Mouse (Mus musculus) right cerebral cortex, postnatal 36 days (tissue): ENCODE data around the gene Omt2a.
"Not testable (repeated sequence)": the region's sequence is repeated elsewhere in the genome, so short reads cannot be mapped to it uniquely, and the experiment has no call there.

Source experiments
- DNase-seq, 2 experiments: peaks; one replicate each; pipeline ENCODE4 v3.0.0; 2022; ENCODE audit warnings: low spot score in 2 of 2, mixed read lengths in 1 of 2

Gene Omt2a

GRCm38 (mm10) chr9:78314696-78315095 is at the start of gene Omt2a:
TSS of gene Omt2a (minus strand) at chr9:78314796.
- no peak for DNase-seq

DNA sequence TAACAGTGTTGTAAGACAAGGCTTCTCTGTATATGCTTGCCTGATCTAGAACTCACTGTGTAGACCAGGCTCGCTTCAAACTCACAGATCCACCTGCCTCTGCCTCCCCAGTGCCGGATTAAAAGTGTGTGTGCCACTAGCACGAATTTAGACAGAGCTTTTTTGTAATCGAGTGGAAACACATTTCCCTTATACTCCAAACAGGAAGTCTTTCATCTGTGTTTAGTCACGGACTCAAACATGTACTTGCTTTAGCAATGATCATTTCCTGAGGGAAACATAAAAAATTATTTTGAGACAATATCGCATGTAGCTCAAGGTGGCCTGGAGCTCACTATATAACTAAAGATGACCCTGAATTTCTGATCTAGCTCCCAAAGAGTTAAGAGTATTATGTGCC is 48.8 kb upstream of the Omt2a start:
- DNase-seq: no peak

GRCm38 (mm10) chr9:78360484-78360872 is 45.9 kb upstream of the Omt2a start:
- no peak for DNase-seq

- no peak for DNase-seq
These were observed 45.3 kb upstream of the Omt2a start for GRCm38 (mm10) chr9:78359750-78360483.

DNA sequence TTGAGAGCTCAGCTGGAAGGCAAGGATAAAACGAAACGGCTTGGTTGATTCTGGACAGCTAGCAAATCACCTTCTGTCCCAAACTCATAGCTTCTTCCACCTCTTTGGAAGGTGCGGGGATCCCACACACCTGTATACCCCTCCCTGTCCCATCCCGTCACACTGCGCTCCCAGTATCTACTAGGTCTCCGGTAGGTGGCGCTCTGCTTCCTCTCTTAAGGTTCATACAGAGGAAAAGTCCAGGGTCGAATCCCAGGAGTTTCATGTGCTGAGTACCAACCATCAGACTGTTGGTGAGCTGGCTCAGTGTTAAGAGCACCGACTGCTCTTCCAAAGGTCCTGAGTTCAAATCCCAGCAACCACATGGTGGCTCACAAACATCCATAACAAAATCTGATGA is 43.5 kb upstream of the Omt2a start:
- DNase-seq: peak; percentile 5 to 18

DNA sequence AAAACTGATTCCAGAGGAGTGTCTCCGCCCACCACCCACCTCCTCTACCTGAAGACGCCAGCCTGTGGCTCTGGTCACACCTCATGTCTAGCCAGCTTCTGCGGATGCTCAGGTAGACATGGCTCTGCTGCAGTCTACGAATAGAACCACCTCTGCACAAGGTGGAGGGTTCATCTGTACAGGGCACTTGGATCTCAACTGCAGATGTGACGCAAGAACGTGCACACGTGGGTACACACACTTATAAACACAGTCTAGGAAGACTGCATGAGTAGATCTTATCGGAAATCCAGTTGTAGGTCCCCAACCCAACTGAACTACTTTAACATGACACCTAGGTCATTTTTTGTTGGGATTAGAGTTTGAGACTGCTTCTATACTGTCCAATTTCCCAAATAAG is 41.0 kb upstream of the Omt2a start, which contains the start of gene Gsta2:
TSS of gene Gsta2 (minus strand) at position 178 of the 400 bp plus-strand sequence.
- no peak for DNase-seq

GRCm38 (mm10) chr9:78354665-78355578 is 40.3 kb upstream of the Omt2a start:
- DNase-seq: no peak

DNA sequence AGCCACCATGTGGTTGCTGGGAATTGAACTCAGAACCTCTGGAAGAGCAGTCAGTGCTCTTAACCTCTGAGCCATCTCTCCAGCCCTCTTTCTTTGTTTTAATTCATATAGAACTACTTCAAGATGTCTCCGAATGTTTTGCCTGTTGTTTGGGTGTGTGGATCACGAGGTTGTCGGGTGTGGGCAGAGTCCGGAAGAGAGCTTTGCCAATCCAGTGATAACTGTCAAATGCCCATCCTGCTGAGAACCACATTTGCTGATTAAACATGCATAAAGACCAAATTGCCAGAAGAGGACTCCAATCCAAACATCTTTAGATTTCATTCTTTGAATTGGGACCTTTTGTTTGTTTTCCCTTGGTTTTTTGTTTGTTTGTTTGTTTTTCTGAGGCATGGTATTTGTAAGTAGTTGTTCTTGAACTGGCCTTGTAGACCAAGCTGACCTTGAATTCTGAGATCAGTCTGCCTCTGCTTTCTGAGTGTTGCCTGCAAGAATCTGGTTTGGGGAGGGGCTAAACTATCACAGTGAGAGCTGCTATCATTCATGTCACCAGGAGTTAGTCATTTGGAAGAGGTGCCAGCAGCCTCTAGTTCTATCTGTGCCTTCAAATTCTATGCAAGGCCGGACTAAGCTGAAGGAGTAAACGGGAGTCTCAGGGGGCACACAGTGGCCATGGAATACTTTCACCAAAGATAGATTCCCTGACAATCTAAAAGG is 37.1 kb upstream of the Omt2a start:
- no peak for DNase-seq

- DNase-seq: not testable (repeated sequence)
These were observed 35.4 kb upstream of the Omt2a start for GRCm38 (mm10) chr9:78350007-78350406.

DNA sequence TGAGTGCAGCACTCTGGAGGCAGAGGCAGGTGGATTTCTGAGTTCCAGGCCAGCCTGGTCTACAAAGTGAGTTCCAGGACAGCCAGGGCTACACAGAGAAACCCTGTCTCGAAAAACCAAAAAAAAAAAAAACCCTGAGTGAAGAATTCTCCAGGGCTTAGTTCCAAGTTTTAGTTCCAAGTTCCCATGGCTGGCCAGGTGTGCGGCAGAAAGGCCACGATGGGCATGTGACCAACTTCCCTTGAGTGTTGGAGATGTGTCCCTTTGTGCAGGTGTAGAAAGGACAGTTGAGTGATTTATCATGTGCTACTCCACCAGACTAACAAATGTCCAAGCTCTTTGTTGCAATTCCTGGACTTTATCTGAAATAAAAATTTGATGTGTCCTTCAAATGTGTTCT is 34.5 kb upstream of the Omt2a start:
- DNase-seq: not testable (repeated sequence)

DNA sequence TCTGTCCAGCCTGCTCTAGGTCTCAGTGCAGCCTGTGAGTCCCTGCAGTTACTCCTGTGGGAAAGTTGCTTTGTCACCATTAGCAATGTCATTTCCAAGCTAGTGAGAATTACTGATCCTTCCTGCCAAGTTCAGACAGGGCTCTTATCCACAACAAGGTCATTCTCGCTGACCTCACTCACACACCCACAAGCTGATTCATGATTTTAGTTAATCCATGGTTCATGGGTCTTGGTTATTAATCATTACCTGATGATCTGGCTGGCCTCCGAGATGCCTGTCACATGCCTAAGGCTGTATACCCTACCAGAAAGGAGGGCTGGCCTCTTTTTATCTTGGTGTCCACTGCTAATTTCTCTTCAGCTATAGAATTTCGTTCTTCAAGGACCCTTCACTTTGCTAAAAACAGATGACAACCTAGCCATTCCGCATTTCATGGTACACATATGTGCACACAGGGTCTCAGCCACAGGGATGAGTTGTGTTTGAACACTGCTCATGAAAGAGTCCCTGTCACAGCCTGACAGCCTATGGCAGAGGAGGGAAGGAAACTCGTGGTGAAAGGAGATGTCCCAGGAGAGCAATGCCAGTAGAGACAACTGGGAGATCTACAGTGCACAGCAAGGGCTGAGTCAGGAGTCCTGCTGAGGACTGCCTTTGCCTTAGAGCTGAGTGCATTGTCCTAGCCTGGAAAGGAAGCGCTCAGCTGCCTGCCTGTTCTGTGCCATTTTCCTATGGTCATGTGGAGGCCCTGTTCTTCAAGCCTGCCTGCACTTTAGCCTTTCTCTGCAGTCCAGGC is 33.8 kb upstream of the Omt2a start:
- DNase-seq: not testable (repeated sequence)

GRCm38 (mm10) chr9:78347004-78347403 is 32.4 kb upstream of the Omt2a start:
- no peak for DNase-seq

DNA sequence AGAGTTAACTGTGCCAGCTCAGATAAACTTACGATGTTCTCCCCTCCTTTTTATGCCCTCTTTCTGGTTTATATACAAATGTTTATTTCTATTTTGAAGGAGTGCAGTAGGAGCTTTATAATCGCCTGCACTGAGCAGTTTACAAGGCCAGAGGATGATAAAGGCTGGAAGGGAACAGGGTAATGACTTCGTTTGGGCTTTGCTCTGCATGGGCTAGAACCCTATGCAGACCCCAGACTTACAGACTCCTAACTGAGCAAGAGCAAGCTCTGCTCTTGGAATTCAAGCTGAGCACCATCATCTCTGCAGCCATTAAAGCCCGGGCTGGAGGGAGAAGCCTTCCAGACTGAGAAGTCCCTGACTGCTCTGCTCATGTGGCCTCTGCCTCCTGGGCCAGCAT is 30.6 kb upstream of the Omt2a start:
- not testable (repeated sequence) for DNase-seq

- DNase-seq: not testable (repeated sequence)
These were observed 28.5 kb upstream of the Omt2a start for GRCm38 (mm10) chr9:78343055-78343454.

DNA sequence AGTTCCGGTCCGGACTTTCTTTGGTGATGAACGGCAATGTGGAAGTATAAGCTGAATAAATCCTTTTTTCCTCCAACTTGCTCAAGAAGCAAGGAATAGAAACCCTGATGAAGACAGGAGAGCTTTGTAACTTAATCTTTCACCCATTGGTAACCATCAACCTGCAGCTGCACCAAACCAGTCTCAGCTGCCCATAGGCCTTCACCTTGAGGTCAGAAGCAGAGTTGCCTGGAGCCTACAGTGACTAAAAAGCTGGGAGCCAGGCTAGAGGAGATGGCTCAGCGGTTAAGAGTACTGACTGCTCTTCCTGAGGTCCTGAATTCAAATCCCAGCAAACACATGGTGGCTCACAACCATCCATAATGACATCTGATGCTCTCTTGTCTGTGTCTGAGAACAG is 27.9 kb upstream of the Omt2a start:
- DNase-seq: not testable (repeated sequence)

- DNase-seq: not testable (repeated sequence)
These were observed 25.7 kb upstream of the Omt2a start for GRCm38 (mm10) chr9:78340324-78340723.

DNA sequence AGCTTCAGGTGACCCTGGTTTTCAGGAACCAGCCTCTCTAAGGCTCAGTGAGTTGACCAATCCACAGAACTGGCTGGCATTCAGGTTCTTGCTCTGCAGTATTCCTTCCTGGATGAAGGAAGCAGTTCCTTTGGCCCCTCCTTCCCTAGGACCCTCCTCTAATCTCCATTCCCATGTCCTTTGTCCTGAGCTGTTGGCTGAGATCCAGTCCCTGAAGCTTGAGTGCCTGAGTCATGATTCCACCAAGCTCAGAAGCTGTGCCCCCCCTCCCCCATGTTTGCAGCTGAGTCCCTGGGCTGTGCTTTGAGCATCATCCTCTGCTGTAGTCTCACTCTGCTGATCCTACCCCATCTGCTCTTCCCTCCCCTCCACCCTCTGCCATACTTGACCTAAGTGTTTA is 22.5 kb upstream of the Omt2a start:
- DNase-seq: not testable (repeated sequence)

DNA sequence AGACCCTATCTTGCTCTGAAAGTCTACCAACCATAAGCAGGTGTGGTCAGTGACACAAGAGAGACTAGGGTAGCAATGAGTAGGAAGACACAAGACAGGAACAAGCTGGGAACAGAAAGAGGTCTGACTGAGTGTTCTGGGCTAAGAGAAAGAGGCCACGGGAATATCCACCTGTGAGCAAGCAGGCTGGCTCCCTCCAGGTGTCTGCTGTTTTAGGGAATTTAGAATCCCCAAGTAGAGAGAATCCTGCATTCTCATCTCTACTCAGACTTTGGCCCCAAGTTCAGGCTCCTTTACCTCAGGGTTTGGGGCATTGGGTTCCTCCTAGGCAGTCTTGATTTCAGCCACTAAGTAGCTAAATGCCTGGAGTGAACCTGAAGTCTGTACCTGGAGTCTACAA is 12.7 kb upstream of the Omt2a start, which contains the start of gene Omt2b:
TSS of gene Omt2b (plus strand) at position 301 of the 400 bp plus-strand sequence.
- not testable (repeated sequence) for DNase-seq

- no peak for DNase-seq
These were observed 4.9 kb upstream of the Omt2a start for GRCm38 (mm10) chr9:78319499-78319898.

DNA sequence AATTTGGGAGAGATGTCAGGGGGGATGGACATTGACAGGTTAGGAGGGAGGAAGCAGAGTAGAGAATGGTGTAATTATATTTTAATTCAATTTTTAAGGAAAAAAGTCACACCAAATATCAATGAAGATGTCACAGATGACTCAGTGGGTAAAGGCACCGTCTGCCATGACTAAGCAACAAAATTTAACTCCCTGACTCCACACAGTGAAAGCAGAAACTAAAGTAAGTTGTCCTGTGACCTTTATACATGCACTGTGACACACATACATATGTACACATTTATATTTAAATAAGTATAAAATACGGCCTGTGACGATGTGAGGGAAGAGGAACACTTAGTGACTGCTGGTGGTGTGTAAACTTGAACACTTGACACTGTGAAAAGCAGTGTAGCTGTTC is 6.5 kb downstream of the Omt2a start:
- DNase-seq: not testable (repeated sequence)

DNA sequence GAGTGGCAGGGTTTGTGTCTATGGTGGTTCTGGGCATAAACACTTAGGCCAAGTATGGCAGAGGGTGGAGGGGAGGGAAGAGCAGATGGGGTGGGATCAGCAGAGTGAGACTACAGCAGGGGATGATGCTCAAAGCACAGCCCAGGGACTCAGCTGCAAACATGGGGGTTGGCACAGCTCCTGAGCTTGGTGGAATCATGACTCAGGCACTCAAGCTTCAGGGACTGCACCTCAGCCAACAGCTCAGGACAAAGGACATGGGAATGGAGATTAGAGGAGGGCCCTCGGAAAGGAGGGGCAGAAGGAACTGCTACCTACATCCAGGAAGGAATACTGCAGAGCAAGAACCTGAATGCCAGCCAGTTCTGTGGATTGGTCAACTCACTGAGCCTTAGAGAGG is 15.5 kb downstream of the Omt2a start:
- DNase-seq: not testable (repeated sequence)
